Mouse (Mus musculus) small intestine, adult 2 months (tissue): ENCODE data around the gene Vps13d. TPM values are rescaled to one million over a fixed set of nuclear protein-coding genes. Genes with fewer than 3 reads are reported as not detected.

Experiments used
- H3K27ac ChIP-seq: fragments of 200-500 bp; 2 replicates; pipeline ENCODE4 v1.5.1; 2012; ENCODE audit warnings: low read depth, low read length, control low read depth, inconsistent platforms; ENCODE audit not compliant: insufficient read depth
- H3K27me3 ChIP-seq: fragments of 200-500 bp; 2 replicates; pipeline ENCODE4 v1.6.1; 2012; ENCODE audit warnings: mild to moderate bottlenecking, moderate library complexity, low read length, inconsistent platforms; ENCODE audit not compliant: control insufficient read depth, insufficient read depth
- H3K36me3 ChIP-seq: fragments of 200-500 bp; 2 replicates; pipeline ENCODE4 v1.6.1; 2012; ENCODE audit warnings: mild to moderate bottlenecking, low read length, control low read depth, inconsistent platforms; ENCODE audit not compliant: control insufficient read depth, insufficient read depth
- H3K4me1 ChIP-seq: fragments of 200-500 bp; 2 replicates; pipeline ENCODE4 v1.6.1; 2012; ENCODE audit warnings: low read length, inconsistent platforms, mixed read lengths; ENCODE audit not compliant: control insufficient read depth, insufficient read depth, insufficient read length
- H3K4me3 ChIP-seq: fragments of 200-500 bp; 2 replicates; pipeline ENCODE4 v1.5.1; 2012; ENCODE audit warnings: low read depth, mild to moderate bottlenecking, control low read depth, inconsistent platforms, low read length, moderate library complexity
- CTCF ChIP-seq: fragments of 200-500 bp; IDR thresholded peaks from 2 replicates; pipeline ENCODE4 v1.5.1; 2012; ENCODE audit warnings: low read depth, mild to moderate bottlenecking, control low read depth, inconsistent platforms, low read length, moderate library complexity, mixed read lengths; ENCODE audit not compliant: insufficient replicate concordance, insufficient read length; ENCODE audit errors: extremely low read depth
- POLR2A ChIP-seq: fragments of 200-500 bp; IDR thresholded peaks from 2 replicates; pipeline ENCODE4 v1.6.1; 2012; ENCODE audit warnings: low read depth, mild to moderate bottlenecking, control low read depth, inconsistent platforms, low read length, moderate library complexity
- WGBS: fragments of 180-500 bp; shearing (Covaris S2); methylation state at CpG from one replicate; pipeline ENCODE4 v1.1.7; 2018; 5-methylcytosine and 5-hydroxymethylcytosine counted together
- polyA plus RNA-seq: library from polyadenylated mRNA; depleted of rRNA; stranded (reverse); fragments of >200 nt; gene quantifications from 2 replicates; pipeline ENCODE4 v1.2.3, GENCODE M21; 2012

The Vps13d gene
- polyA plus RNA-seq, 1 experiment: 11.9 TPM

- peaks cover 28% of the 10 kb centered on the region for H3K4me1 ChIP-seq
- H3K27ac ChIP-seq: no peak overlapping the region
- no peak for TF ChIP-seq CTCF
- no peak for TF ChIP-seq POLR2A
- no peaks in the 10 kb centered on the region for H3K27me3 ChIP-seq
- 30% methylated on average over 6 of the region's 6 CpGs for WGBS
- peaks cover 11% of the 10 kb centered on the region for H3K36me3 ChIP-seq
- no peak overlapping the region for H3K4me3 ChIP-seq
Measured at GRCm38 (mm10) chr4:145023911-145024310, 170.9 kb downstream of the Vps13d start.

- Histone ChIP-seq H3K4me3 (no peak overlapping the region), H3K27ac (no peak overlapping the region), H3K27me3 (no peaks in the 10 kb centered on the region), H3K36me3 (peaks cover 15% of the 10 kb centered on the region), H3K4me1 (peaks cover 29% of the 10 kb centered on the region)
- 89% methylated on average over 5 of the region's 5 CpGs for WGBS
- TF ChIP-seq POLR2A (no peak), CTCF (no peak)
Measured at GRCm38 (mm10) chr4:145022815-145023214, 172.0 kb downstream of the Vps13d start.

DNA sequence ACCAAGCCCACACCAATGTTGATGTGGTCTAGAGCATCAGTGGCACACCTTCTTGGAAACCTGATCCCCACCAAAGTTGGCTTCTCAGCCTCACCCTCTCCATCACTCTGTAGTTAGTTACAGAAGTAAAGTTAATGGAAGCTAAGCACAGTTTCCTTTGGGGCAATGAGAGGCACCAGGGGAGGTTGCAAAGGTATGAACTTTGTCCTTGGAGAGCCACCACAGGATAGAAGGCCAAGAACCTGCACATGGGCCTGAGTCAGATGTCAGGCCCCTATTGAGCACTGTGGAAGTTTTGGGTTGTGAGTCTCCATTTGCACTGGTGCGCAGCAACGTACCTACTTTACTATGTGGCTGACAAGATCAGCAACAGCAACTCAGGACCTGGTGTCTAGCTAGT lies 172.6 kb downstream of the Vps13d start:
- Histone ChIP-seq H3K27me3 (no peaks in the 10 kb centered on the region), H3K36me3 (peaks cover 15% of the 10 kb centered on the region), H3K4me1 (peaks cover 29% of the 10 kb centered on the region), H3K27ac (no peak overlapping the region), H3K4me3 (no peak overlapping the region)
- WGBS: 93% methylated on average over 2 of the region's 2 CpGs
- TF ChIP-seq CTCF: no peak
- no peak for TF ChIP-seq POLR2A

DNA sequence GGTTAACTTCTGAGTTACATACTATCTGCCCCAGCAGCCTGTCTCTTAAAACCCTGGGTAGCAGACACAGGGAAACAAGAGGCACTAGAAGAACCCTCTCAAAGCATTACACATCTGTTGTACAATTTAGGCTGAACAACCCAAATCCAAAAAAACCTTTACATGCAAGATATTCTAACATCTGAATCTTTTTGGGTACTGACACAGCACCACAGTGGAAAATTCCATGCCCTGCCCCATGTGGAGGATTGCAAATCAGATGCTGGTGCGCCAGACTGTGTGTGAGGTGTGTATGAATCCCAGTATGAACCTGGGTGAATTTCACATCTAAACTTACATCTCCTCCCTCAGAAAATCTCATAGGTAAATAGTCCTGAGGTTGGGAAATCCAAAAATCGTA lies 174.4 kb downstream of the Vps13d start:
- TF ChIP-seq POLR2A (no peak), CTCF (no peak)
- H3K27ac ChIP-seq: no peak overlapping the region
- no peak overlapping the region for H3K4me3 ChIP-seq
- H3K27me3 ChIP-seq: no peaks in the 10 kb centered on the region
- H3K4me1 ChIP-seq: peaks cover 19% of the 10 kb centered on the region
- 94% methylated on average over 2 of the region's 2 CpGs for WGBS
- peaks cover 23% of the 10 kb centered on the region for H3K36me3 ChIP-seq

DNA sequence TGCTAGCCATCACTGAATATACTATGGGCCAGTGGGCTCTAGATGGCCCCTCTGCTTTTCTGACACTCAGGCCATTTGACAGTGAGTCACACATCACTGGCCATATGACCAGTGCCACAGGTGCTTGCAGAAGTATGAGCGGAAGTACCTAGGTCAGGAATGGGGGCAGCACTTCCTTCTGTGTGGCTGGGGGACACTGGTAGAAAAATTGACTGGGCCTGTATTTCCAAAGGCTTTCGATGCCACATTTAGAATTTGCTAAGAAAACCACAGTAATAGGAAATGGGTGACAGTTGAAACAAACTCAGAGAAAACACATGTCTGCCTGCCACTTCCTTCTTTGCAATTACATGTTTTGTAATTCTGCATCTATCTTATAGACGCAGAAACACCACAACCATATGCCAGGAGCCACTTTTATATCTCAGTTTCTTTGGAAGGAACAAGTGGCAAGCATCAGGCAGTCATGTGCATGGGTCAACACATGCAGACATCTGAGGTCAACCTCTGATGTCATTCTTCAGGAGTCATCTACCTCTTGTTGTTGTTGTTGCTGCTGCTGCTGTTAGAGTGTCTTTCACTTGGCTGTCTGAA lies 175.6 kb downstream of the Vps13d start:
- H3K27ac ChIP-seq: no peak overlapping the region
- peaks cover 25% of the 10 kb centered on the region for H3K36me3 ChIP-seq
- 89% methylated on average over 3 of the region's 3 CpGs for WGBS
- TF ChIP-seq CTCF: no peak
- H3K27me3 ChIP-seq: no peaks in the 10 kb centered on the region
- H3K4me3 ChIP-seq: no peak overlapping the region
- peaks cover 21% of the 10 kb centered on the region for H3K4me1 ChIP-seq

- Histone ChIP-seq H3K27ac (no peak overlapping the region), H3K4me3 (no peak overlapping the region), H3K27me3 (no peaks in the 10 kb centered on the region), H3K4me1 (peaks cover 24% of the 10 kb centered on the region; the same call in 1 of the 2 replicates), H3K36me3 (peaks cover 27% of the 10 kb centered on the region)
- no peak for TF ChIP-seq POLR2A
- TF ChIP-seq CTCF: no peak
- WGBS: 53% methylated on average over 2 of the region's 2 CpGs
Measured at GRCm38 (mm10) chr4:145017745-145018144, 177.1 kb downstream of the Vps13d start.

DNA sequence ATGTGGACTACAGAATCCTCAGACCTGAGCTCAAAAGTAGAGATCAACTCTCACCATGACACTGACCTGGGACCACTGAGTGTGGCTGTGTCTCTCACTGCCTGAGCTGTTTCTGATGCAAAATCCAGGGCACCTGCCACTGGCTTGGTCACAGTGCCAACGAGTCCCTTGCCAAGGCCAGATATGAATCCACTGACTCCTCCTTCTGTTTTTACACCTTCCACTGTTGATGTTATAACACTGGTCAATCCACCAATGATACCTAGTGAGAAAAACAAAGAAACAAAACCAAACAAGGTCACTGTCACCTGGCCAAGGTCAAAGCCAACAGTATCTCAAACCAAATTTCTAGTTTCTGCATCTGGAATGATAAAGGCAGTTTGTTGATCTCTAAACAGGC lies 178.1 kb downstream of the Vps13d start:
- Histone ChIP-seq H3K36me3 (peaks cover 29% of the 10 kb centered on the region), H3K27ac (no peak overlapping the region), H3K4me1 (peaks cover 22% of the 10 kb centered on the region; the same call in 1 of the 2 replicates), H3K4me3 (no peak overlapping the region), H3K27me3 (no peaks in the 10 kb centered on the region)
- 24% methylated on average over 1 of the region's 1 CpGs for WGBS
- TF ChIP-seq POLR2A (no peak), CTCF (no peak)

GRCm38 (mm10) chr4:145014632-145014960 lies 180.2 kb downstream of the Vps13d start:
- H3K4me3 ChIP-seq: no peak overlapping the region
- peaks cover 30% of the 10 kb centered on the region for H3K4me1 ChIP-seq
- no peaks in the 10 kb centered on the region for H3K27me3 ChIP-seq
- TF ChIP-seq POLR2A (no peak), CTCF (no peak)
- H3K27ac ChIP-seq: peak overlapping the region; percentile 25
- WGBS: 57% methylated on average over 4 of the region's 4 CpGs
- H3K36me3 ChIP-seq: peaks cover 25% of the 10 kb centered on the region
